Comparison of ENCODE assay signal across 22 mouse cellular contexts in the genomic region with DNA sequence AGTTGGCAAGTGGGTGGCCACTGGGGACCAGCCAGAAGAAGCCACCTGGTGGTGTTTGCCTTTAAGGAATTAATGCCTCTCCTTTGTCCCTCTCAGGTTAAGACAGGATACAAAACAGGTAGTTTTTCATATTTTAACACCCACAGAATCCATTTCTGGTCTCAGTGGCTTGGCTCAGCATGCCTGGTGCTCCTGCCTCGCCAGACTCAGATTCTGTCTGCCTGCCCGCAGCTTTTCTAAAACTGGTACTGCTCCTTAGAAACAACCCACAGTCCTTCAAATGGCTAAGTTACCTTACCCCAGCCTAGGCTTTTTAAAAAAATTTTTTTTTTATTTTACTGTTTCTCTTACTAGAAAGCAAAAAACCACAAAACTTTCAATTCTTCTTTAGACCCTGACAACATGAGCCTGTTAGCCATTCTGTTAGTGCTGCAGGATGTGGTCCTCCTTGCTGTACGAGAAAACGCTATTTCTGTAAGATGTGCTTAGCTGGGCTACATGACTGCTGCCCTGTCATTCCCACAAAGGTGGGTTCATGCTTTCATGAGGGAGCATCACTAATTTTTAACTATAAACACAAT.
DNase-seq lines count a peak whose midpoint lies in the region; ATAC-seq and TF ChIP-seq lines count a peak whose summit lies in the region.
"Had no signal": no experiment of that assay in that cellular context is flagged by ENCODE, and none has a peak within 500 bp of the region (broad histone marks: within the 10 kb centered on the region; RNA-seq: fewer than 3 reads in every experiment).

No protein-coding gene starts in this region.

- H3K4me1 ChIP-seq in cortical plate, adult 2 months (ENCODE audit: control insufficient read depth, insufficient read depth, low read length), result peaks cover 7% of the 10 kb centered on the region; the same call in 1 of the 2 replicates
- no peaks in the 10 kb centered on the region for H3K4me1 ChIP-seq in hindbrain, embryonic 16.5 days (ENCODE audit: control insufficient read depth, insufficient read depth, low read depth, low read length)
- H3K4me1 ChIP-seq: embryonic facial prominence, embryonic 15.5 days; forebrain, embryonic 10.5 days had no signal

- no peaks in the 10 kb centered on the region for H3K27me3 ChIP-seq in splenic B cell, adult 2 months (ENCODE audit: control insufficient read depth, insufficient read depth, low read length, poor library complexity, severe bottlenecking)
- no peaks in the 10 kb centered on the region for H3K27me3 ChIP-seq in hindbrain, embryonic 16.5 days (replicated peaks; ENCODE audit: control insufficient read depth, insufficient read depth, low read length)
- H3K27me3 ChIP-seq: embryonic facial prominence, embryonic 15.5 days; heart, embryonic 13.5 days had no signal

- H3K36me3 ChIP-seq in splenic B cell, adult 2 months (ENCODE audit: control insufficient read depth, insufficient read depth, low read length, poor library complexity, severe bottlenecking), result no peaks in the 10 kb centered on the region
- no peaks in the 10 kb centered on the region for H3K36me3 ChIP-seq in hindbrain, embryonic 16.5 days (ENCODE audit: control insufficient read depth, insufficient read depth, low read length)
- H3K36me3 ChIP-seq: embryonic facial prominence, embryonic 15.5 days; forebrain, embryonic 10.5 days had no signal

- no peaks in the 10 kb centered on the region for H3K9me3 ChIP-seq in hindbrain, embryonic 16.5 days (ENCODE audit: control insufficient read depth, low read length)
- H3K9me3 ChIP-seq: embryonic facial prominence, embryonic 15.5 days; forebrain, embryonic 10.5 days; heart, embryonic 13.5 days had no signal

- WGBS in hindbrain, embryonic 16.5 days, result 81% methylated on average over 4 of the region's 4 CpGs

- no peak for ATAC-seq in hindbrain, embryonic 16.5 days
- ATAC-seq: forebrain, embryonic 14.5 days; hindbrain, postnatal 0 days had no signal

- H3K4me3 ChIP-seq in gastrocnemius, adult 2 months, result no peak overlapping the region
- no peak overlapping the region for H3K4me3 ChIP-seq in cortical plate, adult 2 months (ENCODE audit: insufficient read depth, low read length)
- no peak overlapping the region for H3K4me3 ChIP-seq in hindbrain, embryonic 16.5 days (ENCODE audit: low read length)
- H3K4me3 ChIP-seq: embryonic facial prominence, embryonic 15.5 days; erythroblast, embryonic 14.5 days; forebrain, embryonic 10.5 days; heart, embryonic 13.5 days had no signal

- no peak for DNase-seq in gastrocnemius, adult 2 months
- no peak for DNase-seq in gastrocnemius, adult 8-10 months (ENCODE audit: low spot score in 2 of 2)
- DNase-seq in right cerebral cortex, postnatal 36 days (ENCODE audit: low spot score in 2 of 2), result peak; percentile 32 to 39
- DNase-seq in right cerebral cortex, postnatal 14 days, result no peak
- peak; percentile 10 for DNase-seq in splenic B cell, adult 2 months (ENCODE audit: low read depth, low spot score)
- no peak for DNase-seq in lung, adult 18-20 months
- DNase-seq: adrenal gland, adult 8-10 months; adrenal gland, postnatal 36 days; cerebellum, adult 11-12 months; cerebellum, adult 9-11 months; cerebellum, postnatal 36 days; embryo, embryonic 11 days; gastrocnemius, postnatal 25 days; heart, postnatal 36 days had no signal

- TF ChIP-seq CTCF in gastrocnemius, adult 2 months (IDR thresholded peaks at IDR 0.05), result no peak
- no peak for TF ChIP-seq CTCF in cortical plate, adult 2 months (IDR thresholded peaks at IDR 0.05; ENCODE audit: extremely low read depth, insufficient read depth, low read length)

- peak overlapping the region; percentile 49; the same call in 1 of the 2 replicates for H3K27ac ChIP-seq in gastrocnemius, adult 2 months
- H3K27ac ChIP-seq in cortical plate, adult 2 months (ENCODE audit: insufficient read depth, low read length), result peak overlapping the region; percentile 22; the same call in 1 of the 2 replicates
- H3K27ac ChIP-seq in hindbrain, embryonic 16.5 days (ENCODE audit: low read depth, low read length), result no peak overlapping the region
- H3K27ac ChIP-seq: embryonic facial prominence, embryonic 15.5 days; forebrain, embryonic 10.5 days; heart, embryonic 13.5 days; hindbrain, postnatal 0 days had no signal

- H3K9ac ChIP-seq in hindbrain, embryonic 16.5 days (ENCODE audit: low read depth, low read length), result no peak overlapping the region
- H3K9ac ChIP-seq: embryonic facial prominence, embryonic 15.5 days; heart, embryonic 13.5 days had no signal

- no peak for TF ChIP-seq POLR2A in cortical plate, adult 2 months (IDR thresholded peaks at IDR 0.05; ENCODE audit: extremely low read depth, insufficient read depth, low read length)

- H3K4me2 ChIP-seq in hindbrain, embryonic 16.5 days (ENCODE audit: low read length), result no peak overlapping the region
- H3K4me2 ChIP-seq: embryonic facial prominence, embryonic 15.5 days; heart, embryonic 13.5 days had no signal

- intact Hi-C loops in gastrocnemius, adult 2 months (cut with DNase I), result no loop called here

Comparison
In these comparisons a context has a peak if more than half of its experiments do, and no peak if none do; other contexts are left out.
1. DNase-seq: peak in right cerebral cortex, postnatal 36 days (2 of 2) and splenic B cell, adult 2 months (single experiment); none in gastrocnemius, adult 2 months (single experiment), gastrocnemius, adult 8-10 months (0 of 2), right cerebral cortex, postnatal 14 days (single experiment) and lung, adult 18-20 months (0 of 2).